Mouse (Mus musculus) C2C12 (cell line): ENCODE data around the gene Syp.

ENCODE experiments used
- CEBPB ChIP-seq: IDR thresholded peaks from one replicate; pipeline ENCODE4 v1.6.1; 2011; ENCODE audit warnings: low read depth, mild to moderate bottlenecking, control low read depth, moderate library complexity
- CTCF ChIP-seq: IDR thresholded peaks from one replicate; pipeline ENCODE4 v1.5.1; 2011; ENCODE audit not compliant: control insufficient read depth, insufficient read depth, insufficient read length
- FOSL1 ChIP-seq: IDR thresholded peaks from one replicate; pipeline ENCODE4 v1.8.0; 2011; ENCODE audit warnings: mild to moderate bottlenecking, low read length; ENCODE audit not compliant: poor library complexity, insufficient read depth, severe bottlenecking
- MAX ChIP-seq: IDR thresholded peaks from one replicate; pipeline ENCODE4 v1.6.1; 2011; ENCODE audit warnings: mild to moderate bottlenecking, control low read depth
- MYOD1 ChIP-seq: IDR thresholded peaks from one replicate; pipeline ENCODE4 v1.6.1; 2011; ENCODE audit warnings: low read depth; ENCODE audit not compliant: control insufficient read depth, insufficient read length
- USF1 ChIP-seq: IDR thresholded peaks from one replicate; pipeline ENCODE4 v1.6.1; 2011; ENCODE audit warnings: low read depth, mild to moderate bottlenecking, control low read depth, moderate library complexity

GRCm38 (mm10) chrX:7665739-7666502 is 27.6 kb downstream of the Syp start:
- TF ChIP-seq CTCF: no peak
- no peak for TF ChIP-seq FOSL1
- TF ChIP-seq MAX: no peak
- TF ChIP-seq USF1: no peak
- no peak for TF ChIP-seq MYOD1
- TF ChIP-seq CEBPB: no peak
